Mouse (Mus musculus) left cerebral cortex, adult 6 months (tissue): Measurements from ENCODE around the gene Ralb. TPM values are rescaled to one million over a fixed set of nuclear protein-coding genes. Genes with fewer than 3 reads are reported as not detected.

Experiments
- long read RNA-seq, 2 experiments: library from polyadenylated mRNA; unstranded; transcript quantifications; one replicate each; pipeline ENCODE4 v2.0.0; 2019 to 2020
- polyA plus RNA-seq: library from polyadenylated mRNA; unstranded; fragments of <200 nt; fragmentation: Nextera tagmentation; gene quantifications from 2 replicates; pipeline ENCODE4 v1.2.3, GENCODE M21; 2021

Ralb gene
- polyA plus RNA-seq = 16.4 and 22.3 TPM in 2 replicates
- long read RNA-seq, experiment 1, transcript Ralb-201 (5 exons, 2,289 nt) = major isoform, 187 of 213 reads
- long read RNA-seq, experiment 1, partial matches to known transcripts = 8 of 213 reads
- long read RNA-seq, experiment 1, other reads (novel, unspliced or antisense) = 18 of 213 reads
- long read RNA-seq, experiment 2, transcript Ralb-201 (5 exons, 2,289 nt) = major isoform, 18 of 28 reads
- long read RNA-seq, experiment 2, partial matches to known transcripts = 1 of 28 reads
- long read RNA-seq, experiment 2, other reads (novel, unspliced or antisense) = 9 of 28 reads

GRCm38 (mm10) chr1:119504260-119505062, at the start of gene Ralb:
Gene Ralb (minus strand): TSS chr1:119504794.

GRCm38 (mm10) chr1:119525689-119526591, 21.3 kb upstream of the Ralb start, which contains the start of gene Tmem185b:
Gene Tmem185b (plus strand): TSS chr1:119526160.

GRCm38 (mm10) chr1:119421576-119422421, 82.8 kb downstream of the Ralb start, which contains the start of gene Inhbb:
Gene Inhbb (minus strand): TSS chr1:119422248.

Other genes with a start within 250 kb of the Ralb start
- 0.55 and 1.3 TPM in 2 replicates for gene Inhbb, start 82.5 kb downstream of the Ralb start, polyA plus RNA-seq
- 11.9 and 13.2 TPM in 2 replicates for gene Tmem185b, start 21.4 kb upstream of the Ralb start, polyA plus RNA-seq
- gene Epb41l5, start 144.2 kb upstream of the Ralb start, polyA plus RNA-seq = 3.1 and 3.8 TPM in 2 replicates